Mouse (Mus musculus): ENCODE results near the gene Trappc10. TPM values are rescaled to one million over a fixed set of nuclear protein-coding genes. Genes with fewer than 3 reads are reported as not detected.

Gene Trappc10
- polyA plus RNA-seq (2015; fragmentation: Nextera tagmentation; extraction: Ambion mirVana), result 43.8 and 48.7 TPM in 2 replicates

DNA sequence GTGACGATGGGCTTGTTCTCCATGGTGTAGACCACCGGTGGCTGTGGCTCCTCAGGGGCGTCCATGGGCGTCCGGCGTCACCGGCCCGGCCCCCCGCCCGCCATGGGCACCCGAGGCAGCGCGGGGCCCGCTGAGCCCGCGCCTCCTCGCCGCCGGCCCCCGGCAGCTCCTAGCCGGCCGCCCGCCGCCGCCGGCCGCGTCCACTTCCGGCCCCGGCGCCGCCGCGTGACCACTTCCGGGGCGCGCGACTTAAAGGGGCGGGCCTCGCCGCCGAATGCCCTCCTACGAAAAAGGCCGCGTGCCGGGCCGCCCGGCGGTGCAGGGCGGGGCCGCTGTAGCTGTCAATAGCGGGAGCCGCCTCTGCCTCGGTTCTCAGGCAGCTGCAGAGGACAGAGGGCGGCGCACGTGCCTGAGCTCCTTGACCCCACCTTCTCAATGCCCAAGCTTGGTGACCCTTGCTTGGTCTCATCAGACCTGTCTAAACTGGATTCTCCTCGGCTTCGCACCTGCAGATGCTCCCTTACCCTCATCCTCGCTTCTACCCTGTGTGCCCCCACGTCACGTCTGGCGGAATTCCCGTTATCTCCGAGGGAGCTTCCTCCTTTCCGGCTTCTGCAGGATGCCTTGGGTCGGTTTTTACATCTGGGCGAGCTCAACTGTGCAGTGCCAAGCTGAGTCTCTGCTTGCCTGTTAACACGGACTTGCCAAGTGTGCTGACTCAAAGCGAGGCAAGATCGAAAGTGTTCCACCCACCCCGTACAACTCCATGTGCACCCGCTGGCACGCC is at the start of gene Trappc10:
Gene Trappc10, minus strand, starts transcription at position 204 of the 787 bp plus-strand sequence.

DNA sequence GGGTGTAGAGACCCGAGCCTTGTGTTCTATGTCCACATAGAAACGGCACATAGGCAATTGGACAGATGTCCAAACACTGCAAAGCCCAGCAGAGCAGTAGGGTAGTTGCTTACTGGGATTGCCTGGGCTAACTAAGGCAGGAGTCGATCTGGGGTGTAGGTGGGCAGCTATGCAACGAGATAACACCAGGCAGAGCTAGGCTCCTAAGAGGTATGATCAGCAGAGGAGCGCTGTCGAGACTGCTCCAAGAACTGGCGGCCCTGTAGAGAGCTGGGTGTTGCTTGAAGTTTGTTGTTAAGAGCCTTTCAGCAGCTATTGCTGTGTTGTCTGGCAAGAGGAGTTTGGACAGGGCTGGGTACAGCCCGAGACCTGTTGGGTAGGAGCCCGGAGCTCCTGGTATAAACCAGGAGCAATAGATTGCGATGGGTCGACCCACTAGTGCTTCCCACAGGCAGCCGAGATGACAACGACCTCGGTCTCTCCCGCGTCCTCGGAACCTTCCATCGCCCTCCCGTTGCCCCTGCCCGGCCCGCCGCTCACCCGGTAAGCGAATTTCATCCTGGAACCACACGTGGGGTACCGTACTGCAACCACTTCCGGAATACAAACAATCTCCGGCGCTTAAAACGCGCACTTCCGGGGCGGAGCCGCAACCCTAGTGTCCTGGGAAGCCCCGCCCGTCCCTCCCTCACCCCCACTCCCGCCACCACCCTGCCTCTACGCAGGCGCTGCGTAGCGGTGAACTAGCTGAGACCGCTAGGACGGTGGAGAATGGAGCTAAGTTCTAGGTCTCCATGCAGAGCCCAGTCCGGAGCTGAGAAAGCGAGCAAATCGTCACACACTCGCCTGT is 59.7 kb downstream of the Trappc10 start, which contains the start of gene Pwp2:
Gene Pwp2, minus strand, starts transcription at position 619 of the 850 bp plus-strand sequence.

DNA sequence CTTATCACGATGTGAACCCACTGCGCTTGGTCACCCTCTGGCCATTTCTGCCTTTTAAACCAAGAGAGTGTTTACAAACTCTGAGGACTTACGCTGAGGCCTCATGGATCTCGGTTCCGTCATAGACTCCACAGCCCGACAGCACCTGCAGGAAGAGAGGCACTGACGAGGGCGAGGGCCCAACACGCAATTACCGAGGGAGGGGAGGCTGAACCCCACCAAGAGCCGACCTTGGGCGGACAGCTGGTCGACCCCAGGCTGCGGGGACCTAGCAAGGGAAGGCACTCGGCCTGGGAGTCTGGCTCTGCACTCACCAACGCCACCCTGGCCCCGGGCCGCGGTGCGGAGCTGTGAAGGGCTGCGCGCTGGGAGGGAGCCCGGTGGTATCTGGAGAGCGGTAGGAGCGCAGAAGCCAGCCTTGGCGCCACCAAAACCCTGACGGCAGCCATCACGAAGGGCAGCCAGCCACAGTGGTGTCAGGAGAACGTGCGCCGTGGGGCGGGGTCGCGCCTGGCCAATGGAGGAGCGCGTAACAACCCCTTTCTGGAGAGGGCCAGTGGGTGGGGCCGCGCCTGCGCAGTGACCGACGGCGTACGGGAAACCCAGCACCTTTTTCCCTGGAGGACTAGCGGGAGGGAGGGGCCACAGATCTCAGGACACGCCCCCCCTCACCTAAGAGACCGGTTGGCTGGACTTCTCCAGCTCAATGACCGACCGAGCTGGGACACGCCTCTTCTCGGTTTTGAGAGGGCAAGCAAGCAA is 75.0 kb downstream of the Trappc10 start, which contains the start of gene D10Jhu81e:
Gene D10Jhu81e, minus strand, starts transcription at position 502 of the 762 bp plus-strand sequence.

Other genes starting within 250 kb of the Trappc10 start
- 82.9 and 88.0 TPM in 2 replicates for gene Pfkl, start 234.6 kb downstream of the Trappc10 start, polyA plus RNA-seq (2015; fragmentation: Nextera tagmentation; extraction: Ambion mirVana)
- not detected in 2 replicates for gene Dnmt3l, start 202.7 kb downstream of the Trappc10 start, polyA plus RNA-seq (2015; fragmentation: Nextera tagmentation; extraction: Ambion mirVana)
- gene Aire, start 201.0 kb downstream of the Trappc10 start, polyA plus RNA-seq (2015; fragmentation: Nextera tagmentation; extraction: Ambion mirVana), result 0.19 and 0.40 TPM in 2 replicates
- gene Icosl, start 175.3 kb downstream of the Trappc10 start, polyA plus RNA-seq (2015; fragmentation: Nextera tagmentation; extraction: Ambion mirVana), result 1.7 TPM in 2 replicates
- gene D10Jhu81e, start 74.9 kb downstream of the Trappc10 start, polyA plus RNA-seq (2015; fragmentation: Nextera tagmentation; extraction: Ambion mirVana), result 34.7 and 35.0 TPM in 2 replicates
- 10.4 and 11.6 TPM in 2 replicates for gene Pwp2, start 59.5 kb downstream of the Trappc10 start, polyA plus RNA-seq (2015; fragmentation: Nextera tagmentation; extraction: Ambion mirVana)
- gene Agpat3, start 107.8 kb upstream of the Trappc10 start, polyA plus RNA-seq (2015; fragmentation: Nextera tagmentation; extraction: Ambion mirVana), result 136 and 147 TPM in 2 replicates
- gene Rrp1, start 168.4 kb upstream of the Trappc10 start, polyA plus RNA-seq (2015; fragmentation: Nextera tagmentation; extraction: Ambion mirVana), result 395 and 440 TPM in 2 replicates
- 130 and 172 TPM in 2 replicates for gene Cstb, start 181.0 kb upstream of the Trappc10 start, polyA plus RNA-seq (2015; fragmentation: Nextera tagmentation; extraction: Ambion mirVana)
- gene Pdxk, start 220.3 kb upstream of the Trappc10 start, polyA plus RNA-seq (2015; fragmentation: Nextera tagmentation; extraction: Ambion mirVana), result 56.0 and 66.7 TPM in 2 replicates

All from neural tube, postnatal 0 days (tissue).